Mouse (Mus musculus): ENCODE measurements at regions not wholly inside any gene's neighbourhood (a gene's known extent, or its start where the extent isn't known, plus 50 kb on each side); places are given as distances from the start of the nearest gene placed in this dataset.
A peak's percentile ranks its signal among the peaks of the same experiment; 100 is the strongest.

DNA sequence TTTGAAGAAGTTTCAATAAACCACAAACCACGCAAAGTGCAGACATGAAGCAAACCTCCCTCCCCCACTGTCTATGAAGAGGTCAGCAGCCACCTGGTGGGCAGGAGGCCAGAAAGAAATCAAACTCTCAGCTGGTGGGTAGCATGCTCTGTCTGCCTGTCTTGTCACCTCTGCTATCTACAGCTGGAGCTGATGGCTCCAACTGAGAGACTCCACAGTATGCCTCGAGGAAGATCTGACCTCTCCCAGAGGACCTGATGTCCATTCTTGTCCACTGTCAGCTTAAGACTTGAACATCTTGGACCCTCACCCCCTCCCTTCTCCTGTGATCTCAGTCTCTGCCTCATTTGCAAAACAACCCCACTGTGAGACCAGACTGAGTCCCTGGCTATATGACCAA lies 585.0 kb upstream of the Cdh11 start:
- no peak for DNase-seq

- DNase-seq, result no peak
Observed at GRCm38 (mm10) chr8:103373007-103373406, 587.6 kb upstream of the Cdh11 start.

- no peak for DNase-seq
Observed at GRCm38 (mm10) chr8:103374151-103374550, 588.7 kb upstream of the Cdh11 start.

GRCm38 (mm10) chr8:103378545-103378944 lies 593.1 kb upstream of the Cdh11 start:
- no peak for DNase-seq

DNA sequence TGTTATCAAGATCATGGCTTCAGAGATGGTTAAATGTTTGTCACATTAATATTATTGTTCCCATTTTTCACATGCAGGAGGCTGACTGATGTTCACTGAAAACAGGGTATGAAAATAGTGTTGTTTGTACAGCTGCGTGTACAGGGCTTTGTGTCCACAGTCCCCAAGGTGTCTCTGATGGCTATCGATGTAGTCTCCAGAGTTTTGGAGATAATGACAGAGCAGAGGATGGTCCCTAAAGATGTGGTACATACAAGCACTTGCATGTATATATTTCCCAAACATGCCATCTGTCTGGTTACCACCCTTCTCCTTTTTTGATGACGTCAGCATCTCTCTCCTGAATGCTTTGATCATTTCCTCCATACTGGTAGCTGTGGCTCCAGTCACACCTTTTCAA lies 596.1 kb upstream of the Cdh11 start:
- no peak for DNase-seq

DNA sequence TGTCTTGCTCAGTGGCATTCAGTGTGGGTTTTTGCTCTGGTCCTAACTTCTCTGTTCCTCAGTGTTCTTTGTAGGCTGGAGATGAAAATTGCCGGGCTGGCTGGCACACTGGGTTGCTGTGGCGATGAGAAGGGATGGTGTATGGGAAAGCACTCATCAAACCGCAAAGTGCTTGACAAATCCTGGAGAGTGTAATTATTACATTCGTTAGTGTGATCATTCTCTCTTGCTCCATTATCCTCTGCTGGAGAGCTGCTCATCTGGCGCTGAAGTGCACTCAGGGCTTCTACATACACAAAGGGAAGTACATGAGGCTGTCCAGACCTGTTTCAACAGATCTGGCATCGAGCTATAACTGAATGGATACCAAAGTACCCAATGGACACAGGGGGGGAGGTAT lies 605.9 kb upstream of the Cdh11 start:
- DNase-seq, result no peak

DNA sequence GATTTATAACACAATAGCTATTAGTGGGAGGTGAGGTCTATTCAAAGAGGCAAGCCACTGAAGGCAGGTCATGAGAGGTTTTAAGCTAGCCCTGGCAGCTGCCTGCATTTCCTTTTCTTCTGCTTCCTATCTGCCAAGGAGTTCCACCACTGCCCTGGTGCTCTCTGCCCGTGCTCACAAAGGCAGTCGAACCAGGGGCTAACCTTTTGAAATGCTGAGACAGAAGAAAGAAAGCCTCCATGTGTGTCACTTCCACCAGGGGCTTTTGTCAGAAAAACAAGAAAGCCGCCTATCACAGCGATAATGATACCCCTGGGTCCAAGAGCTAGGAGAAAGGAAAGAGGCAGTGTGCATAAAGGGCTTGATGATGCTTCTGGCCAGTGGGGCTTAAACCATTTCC lies 609.9 kb upstream of the Cdh11 start:
- no peak for DNase-seq

DNA sequence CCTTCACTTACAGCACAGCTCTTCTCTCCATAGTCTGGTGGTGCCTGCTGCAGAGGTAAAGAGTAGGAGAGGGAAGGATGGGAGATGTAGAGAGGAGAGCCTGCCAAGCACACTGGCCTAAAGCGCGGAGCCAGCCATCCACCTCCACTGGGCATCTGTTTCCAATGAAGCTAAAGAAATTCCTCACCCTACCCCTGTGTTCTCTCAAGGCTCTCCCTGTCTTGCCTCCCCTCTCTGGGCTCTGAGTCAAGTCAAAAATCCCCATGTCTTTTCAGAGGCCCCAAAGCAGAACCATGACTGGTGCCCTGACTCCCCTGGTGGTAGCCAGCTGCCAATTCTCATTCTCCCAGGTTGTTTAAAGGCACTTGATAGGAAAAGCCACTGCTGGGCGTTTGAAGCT lies 612.7 kb upstream of the Cdh11 start:
- no peak for DNase-seq

GRCm38 (mm10) chr8:103399466-103399865 lies 614.0 kb upstream of the Cdh11 start:
- DNase-seq, result no peak

- no peak for DNase-seq
Observed at GRCm38 (mm10) chr8:103400143-103400542, 614.7 kb upstream of the Cdh11 start.

DNA sequence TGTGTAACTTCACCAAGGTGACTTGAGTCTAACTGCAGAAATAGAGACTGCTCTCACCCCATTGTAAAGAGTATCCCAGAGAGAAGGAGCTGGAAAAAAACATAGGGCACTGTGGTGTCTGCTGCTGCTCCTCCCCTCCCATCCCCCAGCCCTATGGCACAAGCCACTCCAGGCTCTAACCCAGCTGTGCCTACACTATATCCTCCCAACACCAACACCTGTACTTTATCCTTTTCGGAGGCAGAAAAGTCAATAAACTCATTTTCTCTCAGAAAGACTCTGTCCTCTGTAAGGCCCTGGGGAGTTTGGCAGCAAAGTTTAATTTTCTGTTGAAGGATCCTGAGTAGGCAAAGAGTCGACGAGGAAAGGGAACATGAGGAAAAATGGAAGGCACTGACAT lies 617.3 kb upstream of the Cdh11 start:
- no peak for DNase-seq

GRCm38 (mm10) chr8:103403826-103404225 lies 618.4 kb upstream of the Cdh11 start:
- no peak for DNase-seq

DNA sequence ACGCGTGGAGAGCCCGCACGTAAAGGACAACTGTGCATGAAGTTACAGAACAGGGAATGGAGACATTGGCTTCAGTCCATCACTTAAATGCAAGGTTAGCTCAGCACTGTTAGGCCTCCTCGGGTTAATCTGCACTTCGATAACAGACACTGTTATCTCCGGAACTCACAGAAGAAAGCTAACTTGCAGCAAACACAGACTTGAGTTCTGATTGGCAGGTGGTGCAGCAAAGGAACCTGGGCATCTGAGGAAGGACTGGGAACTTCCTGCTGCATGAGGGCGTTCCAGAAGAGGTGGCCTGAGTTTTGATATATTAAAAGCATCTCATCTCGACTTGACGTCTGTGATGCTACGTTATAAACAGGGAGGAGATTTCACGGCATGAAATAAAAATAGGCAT lies 620.3 kb upstream of the Cdh11 start:
- DNase-seq, result no peak

DNA sequence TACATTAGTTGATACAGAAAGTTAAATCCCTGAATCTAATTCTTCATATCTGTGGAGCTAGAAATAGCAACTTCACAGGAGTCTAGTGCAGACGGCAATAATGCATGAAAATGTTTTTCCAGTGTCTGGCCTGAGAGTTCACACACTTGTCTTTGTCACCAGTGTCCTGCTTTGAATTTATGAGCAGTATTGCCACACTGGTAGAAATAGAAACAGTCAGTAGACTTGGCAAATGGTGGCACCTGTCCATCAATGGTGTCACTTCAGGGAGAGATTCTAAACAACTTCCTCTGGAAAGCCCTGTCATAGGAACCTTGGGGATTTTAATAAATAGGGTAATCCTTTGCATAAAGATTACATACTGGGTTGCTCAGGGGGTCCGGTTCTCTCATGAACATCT lies 621.5 kb upstream of the Cdh11 start:
- DNase-seq, result no peak

GRCm38 (mm10) chr8:103407631-103408030 lies 622.2 kb upstream of the Cdh11 start:
- peak in 1 of 2 experiments; percentile 18 for DNase-seq

GRCm38 (mm10) chr8:103408411-103408810 lies 623.0 kb upstream of the Cdh11 start:
- DNase-seq, result no peak

GRCm38 (mm10) chr8:103409121-103409551 lies 623.7 kb upstream of the Cdh11 start:
- DNase-seq, result peak; percentile 22 to 37

DNA sequence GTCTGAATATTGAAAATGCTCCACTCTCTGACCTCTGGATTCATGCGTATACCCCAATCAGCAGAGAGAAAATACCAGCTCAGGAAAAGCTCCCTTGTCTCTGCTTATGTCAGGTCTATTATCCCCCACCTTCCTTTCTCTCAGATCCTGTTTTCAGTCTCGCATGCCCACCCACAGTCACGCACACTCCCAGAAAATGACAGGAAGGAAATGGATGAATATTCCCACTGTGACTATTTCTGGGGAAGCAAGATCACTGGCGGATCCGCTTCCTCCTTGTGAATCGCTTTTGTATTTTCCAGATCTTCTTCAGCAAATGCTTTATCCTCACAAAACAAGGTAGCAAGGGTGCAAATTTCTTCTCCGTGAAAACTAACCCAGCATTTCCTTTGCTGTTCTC lies 627.3 kb upstream of the Cdh11 start:
- no peak for DNase-seq

DNA sequence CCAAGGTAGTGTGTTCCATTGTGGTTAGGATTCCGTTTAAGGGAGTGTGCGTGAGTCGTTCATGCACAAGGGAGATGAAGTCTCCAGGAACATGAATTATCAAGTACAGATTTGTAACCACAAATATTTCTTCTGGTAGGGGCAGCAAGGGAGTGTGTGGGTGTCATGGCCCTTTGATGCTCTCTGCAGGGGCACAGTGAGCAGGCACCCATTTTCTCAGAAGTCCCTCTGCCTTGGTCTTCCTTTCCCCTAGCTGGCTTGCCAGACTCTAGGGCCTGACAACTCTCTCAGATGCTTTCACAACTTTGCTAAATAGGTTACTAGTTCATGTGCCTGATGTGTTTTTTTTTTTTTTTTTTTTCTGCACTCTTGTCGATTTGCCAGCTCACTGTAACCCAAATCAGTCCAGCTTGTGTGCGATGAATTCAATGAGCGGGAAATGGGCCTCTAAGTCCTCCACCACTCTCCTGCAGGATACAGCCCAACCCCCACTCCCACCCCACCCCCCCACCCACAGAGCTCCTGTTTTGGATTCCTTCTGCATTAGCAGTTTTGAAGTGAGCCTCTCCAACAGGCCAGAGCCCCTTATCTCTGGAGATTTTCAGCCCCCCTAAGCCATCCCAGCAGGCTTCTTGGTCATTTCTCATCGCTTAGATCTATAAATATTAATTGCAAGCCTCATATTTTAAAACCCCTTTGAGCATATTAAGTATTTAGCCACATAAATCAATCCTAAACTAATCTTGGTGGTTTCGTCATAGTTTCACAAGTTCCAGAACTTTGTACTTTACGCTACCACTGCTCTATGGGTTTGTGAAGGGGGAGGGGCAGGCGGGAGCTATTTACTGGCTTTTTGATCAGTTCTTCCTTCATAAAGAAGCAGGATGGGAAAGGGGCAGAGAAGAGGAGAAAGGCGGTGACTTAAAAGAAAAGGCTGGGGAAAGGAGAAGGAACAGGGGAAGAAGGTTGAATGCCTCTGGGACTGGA lies 628.4 kb upstream of the Cdh11 start:
- DNase-seq, result peak; percentile 19 to 45

- DNase-seq, result no peak
Observed at GRCm38 (mm10) chr8:103422313-103422973, 637.0 kb upstream of the Cdh11 start.

- DNase-seq, result no peak
Observed at GRCm38 (mm10) chr8:103425967-103426366, 640.5 kb upstream of the Cdh11 start.

DNA sequence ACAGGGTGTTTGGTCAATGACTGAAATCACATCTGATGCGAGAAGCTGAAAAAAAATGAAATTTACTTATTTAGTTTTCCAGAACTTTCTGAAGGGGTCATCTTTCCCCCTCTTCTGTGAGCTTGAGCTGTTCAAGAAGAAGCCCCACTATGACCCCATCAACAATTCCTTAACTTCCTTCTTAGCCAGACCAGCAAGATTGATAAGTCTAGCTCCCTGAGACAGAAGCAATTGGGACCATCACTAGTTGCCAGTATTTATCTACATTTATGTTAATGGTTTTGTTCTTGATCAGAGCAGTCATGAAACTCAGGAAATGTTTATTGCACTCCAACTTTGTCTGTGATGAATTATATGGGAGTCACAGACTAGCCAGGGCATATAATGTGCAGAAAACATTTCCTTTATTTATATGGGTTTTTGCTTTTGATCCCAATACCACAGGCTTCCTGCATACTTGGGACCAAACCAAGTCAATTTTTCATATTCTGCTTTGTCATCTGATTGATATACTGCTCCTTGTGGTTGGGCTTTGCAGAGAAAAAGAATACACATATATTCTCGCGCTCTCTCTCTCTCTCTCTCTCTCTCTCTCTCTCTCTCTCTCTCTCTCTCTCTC lies 645.5 kb upstream of the Cdh11 start:
- no peak for DNase-seq

GRCm38 (mm10) chr8:103433532-103434105 lies 648.2 kb upstream of the Cdh11 start:
- no peak for DNase-seq
